Mouse (Mus musculus) cerebral cortex, adult 2 months (tissue): ENCODE data around the gene Clcn2.

Source experiments
- WGBS: fragments of 180-500 bp; shearing (Covaris S2); methylation state at CpG from one replicate; pipeline ENCODE4 v1.1.7; 2018; 5-methylcytosine and 5-hydroxymethylcytosine counted together

The Clcn2 gene

DNA sequence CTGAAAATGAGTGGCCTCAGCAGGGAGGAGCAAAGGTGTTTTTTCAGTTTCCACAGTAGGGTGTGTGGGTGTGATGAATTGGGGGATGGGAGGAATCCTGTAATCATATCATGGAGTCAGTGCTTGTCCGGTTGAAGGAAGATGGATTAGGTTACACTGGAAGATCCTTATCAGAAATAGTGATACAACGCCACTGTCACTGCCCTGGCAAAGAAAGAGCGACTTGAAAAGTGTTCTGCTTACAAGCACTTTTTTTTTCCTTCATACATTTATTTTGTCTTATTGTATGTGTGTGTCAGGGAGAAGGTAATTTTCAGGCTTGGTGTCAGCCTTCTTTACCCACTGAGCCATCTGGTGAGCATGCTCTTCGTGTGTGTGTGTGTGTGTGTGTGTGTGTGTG, 5.2 kb upstream of the Clcn2 start:
- 87% methylated on average over 4 of the region's 4 CpGs for WGBS

DNA sequence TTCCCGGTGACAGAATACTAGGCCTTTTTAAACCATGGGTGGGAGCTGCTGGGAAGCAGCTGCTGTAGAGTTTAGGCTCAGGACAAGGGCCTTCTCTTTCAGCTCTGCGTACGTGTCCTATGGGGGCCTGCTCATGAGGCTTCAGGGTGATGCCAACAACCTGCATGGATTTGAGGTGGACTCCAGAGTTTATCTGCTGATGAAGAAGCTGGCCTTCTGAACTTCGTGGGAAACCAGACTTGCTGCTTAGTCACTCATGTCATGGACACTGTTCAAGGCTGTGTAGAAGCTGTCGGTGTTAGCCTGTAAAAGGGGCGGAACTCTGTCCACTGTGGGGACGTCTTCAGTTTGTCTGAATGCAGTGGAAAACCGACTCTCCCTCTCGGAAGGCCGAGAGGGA, 4.3 kb upstream of the Clcn2 start:
- WGBS = 88% methylated on average over 10 of the region's 10 CpGs

DNA sequence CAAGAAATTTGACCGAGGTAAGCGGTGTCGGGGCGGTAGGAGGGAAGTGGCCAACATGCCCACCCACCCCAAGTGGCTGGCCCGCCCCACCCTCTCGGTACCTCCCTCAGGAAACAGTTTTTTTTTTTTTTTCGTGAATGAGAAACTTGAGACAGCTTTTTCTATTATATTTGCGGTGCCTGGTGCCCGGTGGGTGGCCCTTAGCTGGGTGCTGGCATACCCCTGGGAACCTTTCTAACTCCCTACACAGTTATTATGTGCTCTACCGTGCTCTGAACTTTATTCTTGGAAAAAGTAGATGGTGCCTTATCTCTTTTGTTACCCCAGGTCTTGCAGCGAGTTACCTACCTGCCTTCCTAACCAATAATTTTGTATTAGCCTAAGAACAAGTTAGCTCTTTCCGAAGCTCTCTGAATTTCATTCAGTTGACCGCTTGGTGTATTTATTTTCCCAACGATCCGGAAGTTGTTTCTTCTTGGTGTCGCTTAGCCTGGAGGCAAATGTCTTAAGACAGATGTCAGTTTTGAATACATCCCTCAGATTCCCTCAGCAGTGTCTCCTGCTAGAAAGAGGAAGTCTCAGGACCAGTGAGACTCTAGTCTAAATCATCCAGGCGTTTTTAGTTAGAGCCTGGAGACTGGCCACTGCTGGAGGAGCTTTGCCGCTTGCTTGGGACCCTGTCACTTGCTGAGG, 578 bp upstream of the Clcn2 start:
- 1% methylated on average over 18 of the region's 18 CpGs for WGBS

DNA sequence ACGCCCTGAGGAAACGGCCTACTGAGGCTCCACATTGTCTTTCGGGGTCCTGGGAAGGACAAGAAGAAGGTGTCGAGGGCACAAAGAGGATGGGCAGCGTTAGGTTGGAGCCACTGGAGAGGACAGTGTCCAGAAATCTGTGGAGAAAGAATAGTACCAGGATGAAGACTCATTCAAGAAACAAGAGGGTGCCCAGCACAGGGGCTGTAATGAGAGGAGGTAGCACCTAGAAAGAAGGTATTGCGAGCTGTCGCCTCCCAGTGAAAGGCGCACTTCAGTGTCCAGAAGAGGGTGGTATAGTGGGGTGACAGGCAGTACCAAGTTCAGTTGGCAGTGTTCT, 735 bp downstream of the Clcn2 start:
- WGBS = 0% methylated on average over 8 of the region's 8 CpGs

DNA sequence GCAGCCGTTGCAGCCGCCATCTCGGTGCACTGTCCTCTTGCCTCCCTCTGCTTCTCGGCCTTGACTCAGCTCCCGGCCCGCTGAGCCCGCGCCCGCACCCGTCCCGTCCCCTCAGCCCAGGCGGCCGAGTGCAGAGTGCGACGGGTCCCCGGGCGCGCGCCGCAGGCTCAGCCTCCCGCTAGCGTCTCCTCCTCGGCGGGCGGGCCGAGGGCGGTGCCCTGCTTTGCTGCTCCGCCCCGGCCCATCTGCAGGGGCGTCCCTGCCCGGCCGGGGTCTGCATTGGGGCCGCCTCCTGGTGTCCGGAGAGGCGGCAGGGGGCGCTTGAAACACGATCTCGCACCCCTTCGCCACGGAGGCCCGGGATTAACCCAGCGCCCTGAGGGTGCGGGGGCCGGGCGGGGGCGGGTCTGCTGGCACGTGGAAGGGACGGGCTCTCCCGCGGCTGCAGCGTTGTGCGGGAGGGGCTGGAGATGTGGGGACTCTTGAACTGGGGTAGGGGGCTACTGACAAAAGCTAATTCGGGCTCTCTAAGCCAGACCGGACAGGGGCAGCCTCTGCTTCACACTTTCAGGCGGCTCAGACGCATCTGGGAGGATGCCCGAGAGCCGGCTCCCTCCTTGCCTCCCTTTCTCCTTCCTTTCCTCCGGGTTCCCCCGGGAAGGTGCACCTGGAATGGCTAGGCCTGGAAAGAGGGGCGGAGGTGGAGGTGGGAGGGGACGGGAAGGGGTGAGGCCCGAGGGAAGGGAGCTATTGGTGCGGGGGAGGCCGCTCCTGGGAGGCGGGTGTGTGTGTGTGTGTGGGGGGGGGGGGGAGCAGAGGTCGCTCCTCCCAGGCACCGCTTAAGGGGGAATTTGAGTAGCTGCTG, 1.3 kb downstream of the Clcn2 start:
- WGBS = under 1% methylated on average over 67 of the region's 68 CpGs

DNA sequence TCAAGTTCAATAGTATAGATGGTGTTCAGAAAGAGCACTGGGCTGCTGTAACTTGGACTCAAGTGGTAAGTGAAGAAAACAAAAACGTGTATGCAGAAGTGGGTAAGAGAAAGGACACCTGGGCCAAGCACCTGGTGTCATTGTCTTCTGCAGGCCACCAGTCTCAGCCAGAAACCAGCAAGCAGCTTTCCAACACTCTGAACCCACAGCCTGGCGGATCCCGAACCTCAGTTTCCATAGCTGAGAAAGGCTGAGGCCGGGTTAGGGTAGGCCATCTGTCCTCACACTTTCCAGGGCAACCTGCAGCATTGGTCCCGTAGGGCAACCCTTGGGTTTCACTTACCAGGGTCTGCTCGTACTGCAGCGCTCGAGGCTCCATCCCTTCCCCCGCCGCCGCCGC, 2.0 kb downstream of the Clcn2 start:
- WGBS = 2% methylated on average over 11 of the region's 12 CpGs

DNA sequence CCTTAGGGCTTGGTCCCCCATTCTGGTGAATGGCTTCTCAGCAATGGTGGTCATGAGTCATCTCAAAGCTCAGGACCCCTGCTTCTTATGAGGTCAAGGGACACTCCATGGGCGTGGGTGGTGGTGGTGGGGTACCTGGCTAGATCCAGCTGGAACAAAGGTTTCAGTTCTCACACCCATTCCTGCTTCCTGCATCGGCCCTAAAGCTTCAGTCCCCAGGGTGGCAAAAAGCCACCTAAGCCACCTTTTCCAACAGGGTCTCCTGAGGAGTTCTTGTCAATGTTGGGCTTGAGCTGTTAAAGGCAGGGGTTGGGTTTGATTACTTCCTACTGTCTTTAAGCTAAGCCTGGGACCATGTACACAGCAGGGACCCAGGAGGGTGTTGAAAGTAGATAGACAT, 2.4 kb downstream of the Clcn2 start:
- 42% methylated on average over 2 of the region's 2 CpGs for WGBS

DNA sequence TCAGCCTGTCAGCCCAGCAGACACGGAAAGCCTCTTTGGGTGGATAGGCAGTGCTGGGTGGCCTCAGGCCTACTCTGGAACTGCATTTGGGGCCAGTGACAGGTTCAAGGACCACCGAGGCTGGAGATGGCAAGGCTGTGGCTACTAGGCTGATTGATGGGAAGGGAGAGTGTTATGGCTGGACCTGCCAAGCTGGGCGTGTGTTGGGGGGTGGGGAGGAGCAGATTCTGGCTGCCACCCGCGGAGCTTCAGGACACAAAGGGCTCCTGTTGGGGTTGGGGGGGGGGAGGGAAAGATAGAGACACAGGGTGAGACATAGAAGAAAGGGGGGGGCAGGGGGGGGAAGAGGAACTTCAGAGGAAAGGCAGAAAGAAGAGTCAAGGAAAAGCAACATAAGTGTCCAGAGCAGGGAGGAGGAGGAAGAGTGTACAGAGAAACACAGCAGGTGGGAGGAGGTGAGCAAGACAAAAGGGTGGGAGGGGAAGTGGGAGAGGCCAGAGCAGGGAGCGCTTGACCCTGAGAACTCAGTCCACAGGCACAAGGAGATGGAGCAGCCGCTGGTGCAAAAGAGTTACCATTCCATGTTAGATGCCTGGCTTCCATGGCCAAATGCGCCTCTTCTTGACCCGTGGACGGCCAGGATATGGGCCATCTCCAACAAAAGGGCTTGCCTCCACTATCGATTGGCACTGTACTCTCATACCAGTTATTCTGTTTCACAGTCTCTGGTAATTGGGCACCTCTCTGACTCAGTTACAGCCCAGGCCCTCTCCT, 3.1 kb downstream of the Clcn2 start:
- 31% methylated on average over 11 of the region's 11 CpGs for WGBS

DNA sequence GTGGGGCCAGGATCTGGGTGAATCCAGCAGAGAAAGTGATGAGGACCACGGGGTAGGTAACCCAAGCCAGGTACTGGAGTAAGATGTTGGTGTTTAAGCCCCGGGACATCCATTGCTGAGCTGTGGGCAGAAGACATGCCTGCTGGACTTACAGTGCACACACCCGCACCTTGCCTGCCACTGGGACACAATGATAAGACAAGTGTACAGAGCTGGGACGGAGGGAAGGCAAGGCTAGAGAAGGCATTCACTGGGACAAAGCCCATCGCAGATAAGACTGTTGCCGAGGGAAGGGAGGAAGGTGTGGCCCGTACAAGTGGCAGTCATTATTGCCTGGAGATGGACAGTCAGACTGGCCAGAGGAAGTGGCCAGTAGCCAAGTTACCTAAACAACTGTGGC, 4.7 kb downstream of the Clcn2 start:
- 82% methylated on average over 7 of the region's 7 CpGs for WGBS

DNA sequence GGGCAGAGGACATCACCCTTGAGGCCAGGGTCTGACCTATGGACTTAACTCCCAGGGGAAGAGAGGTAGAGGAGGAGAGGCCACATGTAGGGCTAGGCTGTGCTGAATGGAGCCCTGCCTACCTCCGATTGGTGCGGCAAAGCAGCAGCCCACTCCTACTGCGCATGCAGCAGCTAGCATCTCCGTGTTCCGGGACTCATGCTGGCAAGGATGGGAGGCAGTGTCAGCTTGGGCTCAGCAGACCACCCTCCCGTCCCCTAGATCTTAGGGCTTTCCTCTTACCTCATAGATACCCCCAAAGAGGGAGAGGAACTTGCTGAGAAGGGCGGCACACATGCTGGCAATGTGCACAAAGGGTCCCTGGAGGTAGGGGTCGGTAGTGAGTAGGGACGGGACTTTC, 5.4 kb downstream of the Clcn2 start:
- WGBS = 70% methylated on average over 9 of the region's 9 CpGs

DNA sequence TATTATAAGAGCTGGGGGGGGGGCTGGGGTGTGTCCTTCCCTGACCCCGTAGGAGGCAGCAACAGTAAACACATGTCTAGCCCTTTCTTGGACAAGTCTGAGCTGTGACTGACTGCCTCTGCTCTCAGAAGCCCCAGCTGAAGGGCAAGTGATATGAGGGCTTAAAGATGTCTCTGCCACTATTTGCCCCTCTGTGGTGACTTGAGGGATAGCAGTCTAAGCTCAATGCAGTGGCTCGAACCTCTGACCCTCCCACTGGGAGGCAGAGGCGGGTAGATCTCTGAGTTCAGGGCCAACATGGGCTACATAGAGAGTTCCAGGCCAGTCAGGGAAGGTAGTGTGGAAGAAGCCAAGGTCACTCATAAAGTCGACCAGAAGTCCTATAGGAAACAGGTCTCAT, 6.7 kb downstream of the Clcn2 start:
- 69% methylated on average over 4 of the region's 4 CpGs for WGBS

DNA sequence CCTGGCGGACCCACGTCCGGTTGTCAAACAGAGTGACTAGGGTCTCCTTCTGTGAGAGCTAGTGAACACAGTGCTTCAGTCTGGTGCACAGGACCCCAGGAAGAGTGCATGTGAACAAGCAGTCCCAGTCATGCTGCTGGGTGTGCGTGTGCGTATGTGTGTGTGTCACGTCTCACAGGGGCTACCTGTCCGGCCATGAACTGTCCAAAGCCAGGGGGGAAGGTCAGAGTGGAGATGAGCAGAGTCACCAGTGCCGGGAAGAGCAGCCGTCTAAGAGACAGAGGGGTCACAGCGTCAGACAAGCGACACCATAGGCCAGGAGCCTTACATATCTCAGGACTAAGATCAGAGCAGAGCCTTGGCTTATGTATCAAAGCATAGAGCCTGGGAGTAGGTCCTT, 7.2 kb downstream of the Clcn2 start:
- WGBS = 92% methylated on average over 11 of the region's 11 CpGs

DNA sequence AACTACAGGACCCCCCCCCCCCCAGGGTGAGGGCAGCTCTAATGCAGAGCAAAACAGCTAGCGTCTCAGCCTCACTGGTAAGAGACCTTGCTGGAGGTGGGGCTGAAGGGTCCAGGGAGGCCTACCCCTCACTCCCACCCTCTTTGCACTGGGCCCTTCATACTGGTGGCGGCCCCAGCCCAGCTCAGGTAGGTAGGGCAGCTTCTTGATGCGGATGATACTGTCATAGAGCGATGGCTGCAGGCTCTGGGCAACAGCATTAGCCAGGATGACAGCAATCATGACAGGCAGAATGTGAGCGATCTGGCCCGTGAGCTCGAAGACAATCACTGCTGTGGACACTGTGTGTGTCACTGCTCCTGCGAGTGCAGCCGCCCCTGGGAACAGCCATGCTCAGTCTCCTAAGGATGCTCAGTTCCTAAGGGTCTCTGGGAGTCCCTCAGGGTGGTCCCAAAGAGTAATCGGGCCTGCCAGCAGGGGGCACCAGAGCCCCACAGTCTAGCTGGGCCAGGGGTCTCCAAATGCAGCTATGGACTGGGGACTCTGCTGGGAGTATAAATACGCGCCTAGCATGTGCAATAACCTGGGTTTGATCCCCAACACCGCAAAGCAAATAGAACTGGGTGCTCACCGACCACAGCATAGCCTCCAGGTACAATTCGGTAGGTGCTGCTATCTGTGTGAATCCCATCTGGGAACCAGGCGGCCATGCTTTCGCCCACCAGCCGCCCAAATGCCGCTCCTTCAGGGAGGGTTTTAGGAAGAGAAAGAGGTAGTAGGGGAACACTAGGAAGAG, 8.4 kb downstream of the Clcn2 start:
- WGBS = 71% methylated on average over 19 of the region's 19 CpGs

DNA sequence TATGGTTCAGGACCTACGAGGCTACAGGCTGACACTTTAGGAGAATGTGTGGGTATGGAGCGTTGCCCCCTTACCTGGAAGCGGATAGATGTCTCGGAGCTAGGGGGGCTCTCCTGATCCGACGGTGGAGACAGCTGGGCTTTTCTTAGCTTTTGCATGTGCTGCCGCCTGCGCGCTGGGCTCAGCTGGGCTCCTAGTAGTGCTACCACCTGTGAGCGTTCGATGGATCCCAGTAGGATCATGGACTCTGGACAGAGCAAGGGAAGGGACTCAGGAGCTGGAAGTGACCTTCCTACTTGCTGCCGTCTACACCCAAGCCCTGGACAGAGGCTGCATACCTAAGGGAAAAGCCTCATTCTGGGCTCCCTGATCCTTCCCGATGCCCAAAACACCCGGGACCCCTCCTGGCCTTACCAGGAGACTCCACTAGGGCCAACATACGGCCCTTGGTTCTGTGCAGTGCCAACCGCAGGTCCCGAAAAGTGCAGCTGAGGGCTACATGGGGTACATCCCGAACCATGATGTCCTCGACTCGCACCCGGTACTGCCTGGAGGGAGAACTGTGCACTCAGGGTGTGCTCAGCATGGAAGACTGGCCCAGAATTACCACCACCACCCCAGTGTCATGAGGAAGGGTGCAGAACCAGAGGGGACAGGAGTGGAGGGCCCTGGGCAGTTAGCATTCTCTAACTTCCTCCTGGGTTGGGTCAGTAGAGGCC, 9.2 kb downstream of the Clcn2 start:
- 80% methylated on average over 21 of the region's 21 CpGs for WGBS

DNA sequence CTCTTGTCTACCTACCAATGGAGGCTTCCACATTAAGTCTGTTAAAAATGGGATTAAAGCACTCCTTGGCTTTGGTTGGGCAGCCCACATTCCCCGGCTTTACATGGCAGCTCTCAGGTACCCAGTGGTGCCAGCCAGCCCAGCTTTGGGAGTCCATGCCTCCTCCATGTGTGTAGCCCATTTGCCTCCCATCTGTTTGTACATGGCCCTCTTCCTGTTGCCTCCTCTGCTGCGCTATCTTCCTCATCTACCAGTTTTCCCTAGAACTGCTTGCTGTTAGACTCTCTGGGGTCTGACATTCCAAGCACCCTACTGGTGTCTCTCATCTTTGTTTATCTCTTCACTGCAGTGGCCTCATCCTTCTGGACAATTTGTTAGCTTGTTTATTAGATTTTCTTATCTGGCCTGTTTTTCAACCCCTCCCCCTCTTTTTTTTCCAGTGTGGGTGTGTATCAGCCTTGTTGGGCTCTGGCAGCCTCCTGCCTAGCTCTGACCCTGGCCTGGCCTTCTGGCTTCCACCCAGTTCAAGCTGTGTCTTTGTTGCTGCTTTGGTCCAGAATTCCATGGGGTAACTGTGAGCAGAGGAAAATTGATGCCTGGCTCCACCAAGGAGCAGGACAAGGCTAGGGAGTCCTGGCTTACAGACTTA, 11.0 kb downstream of the Clcn2 start:
- 65% methylated on average over 2 of the region's 2 CpGs for WGBS

DNA sequence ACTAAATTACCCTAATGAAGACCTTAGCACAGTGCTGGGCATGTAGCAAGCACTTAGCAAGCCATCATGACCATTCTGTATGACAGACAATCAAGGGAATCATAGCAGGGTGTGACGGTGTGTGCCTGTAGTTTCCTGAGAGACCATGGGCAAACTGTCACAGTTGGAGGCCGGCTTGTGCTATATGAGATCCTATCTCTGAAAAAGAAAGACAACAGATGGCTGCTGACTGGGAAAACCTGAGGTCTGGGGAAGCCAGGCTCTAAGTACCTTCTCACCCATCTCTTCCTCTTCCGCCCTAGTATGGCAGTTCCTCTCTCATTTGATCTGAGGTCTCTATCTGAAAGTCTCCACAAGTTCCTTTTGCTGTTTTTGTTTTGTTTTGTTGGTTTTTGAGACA, 11.8 kb downstream of the Clcn2 start:
- 50% methylated on average over 3 of the region's 3 CpGs for WGBS

DNA sequence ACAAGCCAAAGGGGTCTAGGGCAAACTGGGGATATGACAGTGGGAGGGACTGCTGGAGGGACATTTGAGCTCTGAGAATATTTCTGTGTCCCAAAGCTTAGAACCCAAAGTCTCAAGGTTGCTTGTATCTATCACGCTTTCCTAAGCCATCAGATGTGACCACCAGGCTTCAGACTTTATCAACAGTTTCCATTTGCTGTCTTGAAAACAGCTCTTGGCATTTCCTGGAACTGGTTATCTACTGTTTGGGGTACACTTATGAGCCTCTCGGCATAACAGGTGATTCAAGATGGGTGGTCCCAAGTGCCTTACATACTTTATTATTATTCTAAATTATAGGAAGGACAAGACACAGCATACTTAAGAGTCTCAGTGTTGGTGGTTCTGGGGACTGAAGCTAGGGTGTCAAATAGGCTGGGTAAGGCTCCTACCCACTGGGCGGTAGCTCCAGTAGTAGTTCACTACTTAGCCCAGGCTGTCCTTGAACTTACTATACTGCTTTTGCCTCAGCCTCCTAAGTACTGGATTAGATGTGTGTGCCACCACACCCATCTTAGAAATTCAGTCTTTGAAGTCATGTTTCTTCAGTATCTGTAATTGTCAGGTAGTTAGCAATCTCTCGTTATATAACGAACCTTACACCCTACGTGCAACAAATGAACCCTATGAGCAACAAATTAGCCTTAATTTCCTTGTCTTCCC, 13.7 kb downstream of the Clcn2 start:
- WGBS = 63% methylated on average over 6 of the region's 6 CpGs

DNA sequence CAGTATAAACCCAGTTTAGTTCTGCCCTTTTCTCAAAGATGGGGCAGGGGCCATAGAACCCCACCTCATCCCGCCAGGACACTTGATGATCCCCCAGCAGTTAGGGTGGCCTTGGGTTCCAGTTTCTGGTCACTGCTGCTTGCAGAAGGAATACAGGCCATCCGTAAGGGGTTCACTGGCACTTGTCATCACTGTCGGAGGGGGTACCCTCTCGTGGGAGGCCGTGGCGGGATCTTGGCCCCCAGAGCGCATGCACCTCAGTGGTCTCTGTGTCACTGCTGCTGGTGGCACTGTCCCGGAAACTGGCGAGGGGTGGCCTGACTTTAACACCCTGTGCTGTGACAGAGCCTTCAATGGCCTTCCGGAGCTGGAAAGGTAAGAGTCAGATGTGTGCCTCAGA, 14.5 kb downstream of the Clcn2 start:
- 86% methylated on average over 10 of the region's 10 CpGs for WGBS

DNA sequence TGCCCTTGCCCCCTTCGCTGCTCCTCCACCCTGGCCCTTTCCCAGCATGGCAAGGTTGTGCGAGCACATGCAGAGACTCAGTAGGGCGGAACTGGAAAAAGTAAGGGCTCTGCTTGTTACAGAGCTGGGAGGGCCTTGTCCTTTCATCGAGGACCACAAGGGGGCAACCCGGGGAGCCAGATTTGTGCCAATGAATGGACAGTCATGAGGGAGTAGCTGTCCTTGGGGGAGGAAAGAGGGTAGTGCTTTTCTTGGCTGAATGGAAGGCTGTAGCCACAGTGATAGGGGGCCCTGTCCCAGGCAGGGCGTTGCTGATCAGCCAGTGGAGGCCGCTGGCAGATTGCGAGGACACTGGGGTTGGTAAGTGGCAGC, 15.0 kb downstream of the Clcn2 start:
- 16% methylated on average over 8 of the region's 8 CpGs for WGBS
